ENCODE assay signal across 37 mouse cellular contexts in genomic region chr17:35111774-35112173, GRCm38 (mm10). TPM values are rescaled to one million over a fixed set of nuclear protein-coding genes. Genes with fewer than 3 reads are reported as not detected.
DNase-seq lines count a peak whose midpoint lies in the region; ATAC-seq and TF ChIP-seq lines count a peak whose summit lies in the region.
"Had no signal": no experiment of that assay in that cellular context is flagged by ENCODE, and none has a peak within 500 bp of the region (broad histone marks: within the 10 kb centered on the region; RNA-seq: fewer than 3 reads in every experiment).

No protein-coding gene starts in this region.

- peak overlapping the region; percentile 33 for H3K4me2 ChIP-seq in heart, embryonic 13.5 days
- H3K4me2 ChIP-seq in lung, embryonic 14.5 days, result no peak overlapping the region
- peak overlapping the region; percentile 22 for H3K4me2 ChIP-seq in heart, embryonic 16.5 days (ENCODE audit: low read depth, low read length)
- H3K4me2 ChIP-seq: embryonic facial prominence, embryonic 13.5 days; hindbrain, embryonic 13.5 days; liver, embryonic 13.5 days; midbrain, embryonic 13.5 days; neural tube, embryonic 13.5 days had no signal

- intact Hi-C loops in heart, postnatal 36 days (cut with DNase I), result no loop called here
- intact Hi-C loops in heart, postnatal 25 days (cut with DNase I), result no loop called here

- peaks cover 30% of the 10 kb centered on the region for H3K36me3 ChIP-seq in heart, embryonic 13.5 days
- H3K36me3 ChIP-seq in lung, embryonic 14.5 days (ENCODE audit: insufficient read depth), result peaks cover 28% of the 10 kb centered on the region; the same call in 1 of the 2 replicates
- H3K36me3 ChIP-seq in heart, embryonic 16.5 days (ENCODE audit: control insufficient read depth, insufficient read depth), result peaks cover 11% of the 10 kb centered on the region

- H3K4me3 ChIP-seq in heart, embryonic 13.5 days, result no peak overlapping the region
- H3K4me3 ChIP-seq in lung, embryonic 14.5 days (ENCODE audit: low read depth, low read length), result no peak overlapping the region
- H3K4me3 ChIP-seq in heart, embryonic 16.5 days (ENCODE audit: low read length), result no peak overlapping the region
- H3K4me3 ChIP-seq: embryonic facial prominence, embryonic 13.5 days; forebrain, embryonic 10.5 days; hindbrain, embryonic 13.5 days; liver, embryonic 13.5 days; midbrain, embryonic 13.5 days; neural tube, embryonic 13.5 days had no signal

- 60% methylated on average over 9 of the region's 9 CpGs for WGBS in heart, embryonic 13.5 days
- 71% methylated on average over 9 of the region's 9 CpGs for WGBS in lung, embryonic 14.5 days
- 68% methylated on average over 9 of the region's 9 CpGs for WGBS in heart, embryonic 16.5 days

- peak overlapping the region; percentile 45 for H3K27ac ChIP-seq in heart, embryonic 13.5 days (replicated peaks)
- no peak overlapping the region for H3K27ac ChIP-seq in lung, embryonic 14.5 days (ENCODE audit: low read depth)
- peak overlapping the region; percentile 48; the same call in 1 of the 2 replicates for H3K27ac ChIP-seq in heart, embryonic 16.5 days (ENCODE audit: low read length)
- H3K27ac ChIP-seq: embryonic facial prominence, embryonic 13.5 days; forebrain, embryonic 10.5 days; hindbrain, embryonic 13.5 days; kidney, postnatal 0 days; liver, embryonic 13.5 days; macrophage; midbrain, embryonic 13.5 days; neural tube, embryonic 13.5 days; stomach, postnatal 0 days had no signal

- no peaks in the 10 kb centered on the region; the same call in 1 of the 2 replicates for H3K27me3 ChIP-seq in heart, embryonic 13.5 days (replicated peaks)
- no peaks in the 10 kb centered on the region for H3K27me3 ChIP-seq in lung, embryonic 14.5 days (ENCODE audit: insufficient read depth, low read length)
- no peaks in the 10 kb centered on the region for H3K27me3 ChIP-seq in heart, embryonic 16.5 days (ENCODE audit: control insufficient read depth, insufficient read depth, low read length)
- H3K27me3 ChIP-seq: embryonic facial prominence, embryonic 13.5 days; hindbrain, embryonic 13.5 days; liver, embryonic 13.5 days; midbrain, embryonic 13.5 days; neural tube, embryonic 13.5 days had no signal

- TF ChIP-seq CTCF in lung, embryonic 14.5 days (IDR thresholded peaks at IDR 0.05; ENCODE audit: low read depth), result no peak

- ATAC-seq in heart, embryonic 13.5 days (ENCODE audit: extremely low read depth, insufficient number of reproducible peaks, low FRiP score, low TSS enrichment), result no peak
- no peak for ATAC-seq in lung, embryonic 14.5 days (ENCODE audit: insufficient read depth)
- peak; percentile 24; the same call in 1 of the 2 replicates for ATAC-seq in heart, embryonic 16.5 days (replicated peaks; ENCODE audit: extremely low read depth, insufficient read depth, low FRiP score)
- ATAC-seq: forebrain, postnatal 0 days; intestine, embryonic 16.5 days; midbrain, embryonic 13.5 days had no signal

- H3K4me1 ChIP-seq in heart, embryonic 13.5 days, result no peaks in the 10 kb centered on the region
- no peaks in the 10 kb centered on the region for H3K4me1 ChIP-seq in lung, embryonic 14.5 days (ENCODE audit: insufficient read depth)
- no peaks in the 10 kb centered on the region for H3K4me1 ChIP-seq in heart, embryonic 16.5 days (ENCODE audit: control insufficient read depth, insufficient read depth, low read length)
- H3K4me1 ChIP-seq: embryonic facial prominence, embryonic 13.5 days; forebrain, embryonic 10.5 days; hindbrain, embryonic 13.5 days; midbrain, embryonic 13.5 days; neural tube, embryonic 13.5 days had no signal

- no peaks in the 10 kb centered on the region for H3K9me3 ChIP-seq in heart, embryonic 13.5 days
- no peaks in the 10 kb centered on the region for H3K9me3 ChIP-seq in lung, embryonic 14.5 days (ENCODE audit: low read depth, low read length)
- H3K9me3 ChIP-seq in heart, embryonic 16.5 days (replicated peaks; ENCODE audit: control insufficient read depth, low read length), result no peaks in the 10 kb centered on the region
- H3K9me3 ChIP-seq: embryonic facial prominence, embryonic 13.5 days; forebrain, embryonic 10.5 days; hindbrain, embryonic 13.5 days; liver, embryonic 13.5 days; midbrain, embryonic 13.5 days; neural tube, embryonic 13.5 days had no signal

- H3K9ac ChIP-seq in heart, embryonic 13.5 days, result no peak overlapping the region; the same call in 1 of the 2 replicates
- H3K9ac ChIP-seq in lung, embryonic 14.5 days, result no peak overlapping the region
- H3K9ac ChIP-seq in heart, embryonic 16.5 days (ENCODE audit: low read length), result no peak overlapping the region
- H3K9ac ChIP-seq: embryonic facial prominence, embryonic 13.5 days; forebrain, postnatal 0 days; hindbrain, embryonic 13.5 days; liver, embryonic 13.5 days; midbrain, embryonic 13.5 days; neural tube, embryonic 13.5 days had no signal

- peak; percentile 91 for DNase-seq in heart, adult 11 months
- no peak for DNase-seq in heart, postnatal 36 days
- no peak for DNase-seq in heart, postnatal 25 days (ENCODE audit: low spot score)
- peak; percentile 12 for DNase-seq in lung, embryonic 14.5 days
- no peak for DNase-seq in lung, postnatal 25 days (ENCODE audit: low spot score)
- no peak for DNase-seq in Muller cell, postnatal 12 days (ENCODE audit: inconsistent ontology term)
- DNase-seq: adrenal gland, postnatal 14 days; cerebellum, adult 11-12 months; cerebellum, adult 9-11 months; embryo, embryonic 11 days; forebrain, postnatal 0 days; gastrocnemius, postnatal 10 days; kidney, adult 8-10 months; kidney, postnatal 4 days; layer of hippocampus, postnatal 36 days; left cerebral cortex, postnatal 4 days; liver, embryonic 13.5 days; right cerebral cortex, postnatal 4 days; thymus, adult 18-20 months; thymus, postnatal 25 days had no signal

RNA-seq across cellular contexts. Expression of gene Ly6g5b, which starts 3.5 kb away (rescaled TPM):
- total RNA-seq in heart, postnatal 36 days (2021), result not detected
- 0.40 and 0.80 TPM in 2 replicates for polyA plus RNA-seq in heart, embryonic 13.5 days (2015; fragmentation: Nextera tagmentation; extraction: Ambion mirVana)
- under 1 TPM in 1 of 2 experiments, not detected in 1; 0.36 TPM for total RNA-seq in heart, postnatal 25 days (2021)
- 1.1 TPM in 2 replicates for polyA plus RNA-seq in lung, embryonic 14.5 days (2014; fragmentation: Nextera tagmentation; extraction: Ambion mirVana)
- 0.57 and 0.63 TPM in 2 replicates for polyA plus RNA-seq in heart, embryonic 16.5 days (2015; fragmentation: Nextera tagmentation; extraction: Ambion mirVana)
- total RNA-seq: granulocyte monocyte progenitor cell, adult 5-6 weeks had no signal
- polyA plus RNA-seq: macrophage had no signal

RNA-seq across cellular contexts. Expression of gene Ly6g5c, which starts 3.7 kb away (rescaled TPM):
- total RNA-seq in heart, postnatal 36 days (2021), result not detected
- not detected in 2 replicates for polyA plus RNA-seq in heart, embryonic 13.5 days (2015; fragmentation: Nextera tagmentation; extraction: Ambion mirVana)
- not detected for total RNA-seq in heart, postnatal 25 days (2021)
- polyA plus RNA-seq in lung, embryonic 14.5 days (2014; fragmentation: Nextera tagmentation; extraction: Ambion mirVana), result not detected in 2 replicates
- polyA plus RNA-seq in heart, embryonic 16.5 days (2015; fragmentation: Nextera tagmentation; extraction: Ambion mirVana), result 0.72 TPM in 1 of 2 replicates, not detected in the other
- total RNA-seq: adrenal gland, postnatal 14 days; forebrain, postnatal 0 days; gastrocnemius, postnatal 10 days; granulocyte monocyte progenitor cell, adult 5-6 weeks; layer of hippocampus, adult 8-10 months; layer of hippocampus, postnatal 36 days; left cerebral cortex, postnatal 4 days; megakaryocyte-erythroid progenitor cell, adult 5-6 weeks; MEL had no signal
- polyA plus RNA-seq: embryonic facial prominence, embryonic 13.5 days; forebrain, embryonic 10.5 days; forebrain, postnatal 0 days; intestine, embryonic 16.5 days; kidney, postnatal 0 days; limb, embryonic 14.5 days; liver, embryonic 13.5 days; macrophage; midbrain, embryonic 13.5 days; neural tube, embryonic 13.5 days; spleen, adult 2 months; stomach, postnatal 0 days had no signal

RNA-seq across cellular contexts. Expression of gene Gpank1, which starts 9.5 kb away (rescaled TPM):
- 1 to 10 TPM; 8.0 to 9.6 TPM for total RNA-seq in heart, postnatal 36 days (2021)
- 10.7 and 14.1 TPM in 2 replicates for polyA plus RNA-seq in heart, embryonic 13.5 days (2015; fragmentation: Nextera tagmentation; extraction: Ambion mirVana)
- total RNA-seq in heart, postnatal 25 days (2021), result 1 to 10 TPM; 6.3 to 9.5 TPM
- 18.3 and 19.0 TPM in 2 replicates for polyA plus RNA-seq in lung, embryonic 14.5 days (2014; fragmentation: Nextera tagmentation; extraction: Ambion mirVana)
- 13.6 and 14.9 TPM in 2 replicates for polyA plus RNA-seq in heart, embryonic 16.5 days (2015; fragmentation: Nextera tagmentation; extraction: Ambion mirVana)

RNA-seq across cellular contexts. Expression of gene Csnk2b, which starts 10.1 kb away (rescaled TPM):
- total RNA-seq in heart, postnatal 36 days (2021), result 100 to 1,000 TPM; 163 to 164 TPM
- 215 and 231 TPM in 2 replicates for polyA plus RNA-seq in heart, embryonic 13.5 days (2015; fragmentation: Nextera tagmentation; extraction: Ambion mirVana)
- 100 to 1,000 TPM; 155 to 167 TPM for total RNA-seq in heart, postnatal 25 days (2021)
- polyA plus RNA-seq in lung, embryonic 14.5 days (2014; fragmentation: Nextera tagmentation; extraction: Ambion mirVana), result 288 and 291 TPM in 2 replicates
- 224 and 232 TPM in 2 replicates for polyA plus RNA-seq in heart, embryonic 16.5 days (2015; fragmentation: Nextera tagmentation; extraction: Ambion mirVana)

RNA-seq across cellular contexts. Expression of gene D17H6S53E, which starts 14.4 kb away (rescaled TPM):
- total RNA-seq in heart, postnatal 36 days (2021), result 10 to 100 TPM; 25.7 to 26.4 TPM
- 8.7 and 9.7 TPM in 2 replicates for polyA plus RNA-seq in heart, embryonic 13.5 days (2015; fragmentation: Nextera tagmentation; extraction: Ambion mirVana)
- 10 to 100 TPM; 27.0 to 27.1 TPM for total RNA-seq in heart, postnatal 25 days (2021)
- polyA plus RNA-seq in lung, embryonic 14.5 days (2014; fragmentation: Nextera tagmentation; extraction: Ambion mirVana), result 6.8 and 7.6 TPM in 2 replicates
- polyA plus RNA-seq in heart, embryonic 16.5 days (2015; fragmentation: Nextera tagmentation; extraction: Ambion mirVana), result 10.1 and 10.2 TPM in 2 replicates

Comparison
In these comparisons a context has a peak if more than half of its experiments do, and no peak if none do; other contexts are left out.
1. DNase-seq: peak in heart, adult 11 months (single experiment) and lung, embryonic 14.5 days (single experiment); none in heart, postnatal 36 days (0 of 2), heart, postnatal 25 days (single experiment), lung, postnatal 25 days (single experiment) and Muller cell, postnatal 12 days (single experiment).